Mouse (Mus musculus): ENCODE measurements around the gene Hbs1l. TPM values are rescaled to one million over a fixed set of nuclear protein-coding genes. Genes with fewer than 3 reads are reported as not detected.
A peak's percentile ranks its signal among the peaks of the same experiment; 100 is the strongest.

The Hbs1l gene
- total and polyA plus RNA-seq, 3 experiments = 103 to 115 TPM; not detected in 1

DNA sequence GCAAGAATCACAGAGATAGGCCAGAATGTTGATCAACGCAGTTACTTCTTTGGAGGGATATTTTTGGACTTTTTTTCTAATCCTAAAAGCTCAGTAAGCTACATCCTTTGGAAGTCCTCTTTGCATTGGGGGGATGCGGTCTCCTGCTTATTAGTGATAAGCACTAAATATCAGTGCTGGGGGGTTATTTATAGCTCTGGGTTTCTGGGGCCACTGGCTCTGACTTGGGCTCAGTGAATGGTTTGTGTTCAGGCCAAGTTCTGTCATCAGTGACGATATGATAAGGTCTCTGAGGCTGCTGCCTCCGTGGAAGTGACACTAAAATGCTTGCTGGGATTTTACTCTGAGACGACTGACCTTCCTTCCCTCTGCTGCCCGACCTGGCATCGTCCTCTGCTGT lies 104.3 kb downstream of the Hbs1l start (continued):
- peak in 1 of 2 experiments; percentile 46; a peak in 1 of 4 replicates for TF ChIP-seq EP300 (IDR thresholded peaks at IDR 0.05; ENCODE audit: low read depth in 1 of 2, low read length in 2 of 2)
- TF ChIP-seq POLR2AphosphoS2 (IDR thresholded peaks at IDR 0.05; ENCODE audit: low read length) = no peak
- no peak for TF ChIP-seq ELF1 (IDR thresholded peaks at IDR 0.05; ENCODE audit: low read depth, low read length)

DNA sequence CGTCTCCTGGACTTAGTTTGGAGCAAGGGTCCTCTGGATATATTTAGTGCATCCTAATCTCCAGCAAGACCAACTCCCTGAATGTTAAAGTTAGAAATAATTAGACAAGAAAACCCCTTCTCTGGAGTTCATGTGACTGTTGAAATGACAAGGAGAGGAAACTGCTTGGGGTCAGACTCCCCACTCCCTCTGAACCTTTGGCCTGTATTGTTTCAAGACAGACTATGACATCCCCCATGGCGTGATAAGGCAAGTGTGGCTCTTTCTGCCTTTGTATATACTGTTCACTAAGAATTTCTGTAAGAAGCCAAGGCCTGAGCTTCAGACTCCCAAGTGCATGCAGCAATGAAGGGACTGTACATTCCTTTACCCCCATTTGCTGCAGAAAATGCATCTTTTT lies 104.7 kb downstream of the Hbs1l start:
- Histone ChIP-seq H3K79me2 (ENCODE audit: control insufficient read depth, insufficient read depth, low read length, poor library complexity) (no peaks in the 10 kb centered on the region), H3K9ac (ENCODE audit: control insufficient read depth, low read depth, low read length, poor library complexity, severe bottlenecking) (no peak overlapping the region), H3K27me3 (ENCODE audit: control insufficient read depth in 1 of 2, insufficient read depth in 2 of 2, low read length in 2 of 2) (peaks cover 0 to 1% of the 10 kb centered on the region in 2 experiments; a peak in 2 of 4 replicates), H3K27ac (ENCODE audit: control insufficient read depth, low read depth, low read length) (no peak overlapping the region), H3K9me3 (replicated peaks; ENCODE audit: insufficient read depth, low read length) (no peaks in the 10 kb centered on the region), H3K4me1 (ENCODE audit: control insufficient read depth in 1 of 2, insufficient read depth in 2 of 2, low read length in 2 of 2) (peaks cover 0 to 19% of the 10 kb centered on the region in 2 experiments; a peak in 2 of 4 replicates), H3K36me3 (ENCODE audit: control insufficient read depth in 1 of 2, insufficient read depth in 2 of 2, low read length in 2 of 2) (peaks cover 0 to 15% of the 10 kb centered on the region in 2 experiments; a peak in 2 of 4 replicates), H3K4me3 (ENCODE audit: control insufficient read depth in 1 of 2, insufficient read depth in 1 of 2, low read depth in 2 of 2, low read length in 2 of 2) (no peak overlapping the region)
- TF ChIP-seq CTCF (IDR thresholded peaks at IDR 0.05 in 2 of 3, conservative IDR thresholded peaks at IDR 0.05 in 1 of 3; ENCODE audit: control insufficient read depth in 1 of 3, insufficient read depth in 1 of 3, low read depth in 2 of 3, low read length in 3 of 3, poor library complexity in 1 of 3, severe bottlenecking in 1 of 3) (no peak), TBP (IDR thresholded peaks at IDR 0.05; ENCODE audit: low read depth, low read length) (no peak), USF1 (IDR thresholded peaks at IDR 0.05; ENCODE audit: low read depth, low read length) (no peak), KAT2A (conservative IDR thresholded peaks at IDR 0.05; ENCODE audit: low read depth, low read length) (no peak), MEF2A (IDR thresholded peaks at IDR 0.05; ENCODE audit: extremely low read depth, insufficient replicate concordance, low read depth, low read length, poor library complexity, severe bottlenecking) (no peak), MAFK (IDR thresholded peaks at IDR 0.05; ENCODE audit: borderline replicate concordance, low read depth, low read length) (no peak), RCOR1 (IDR thresholded peaks at IDR 0.05; ENCODE audit: low read depth, low read length) (no peak), E2F4 (IDR thresholded peaks at IDR 0.05; ENCODE audit: borderline replicate concordance, low read depth, low read length) (no peak)
- DNase-seq (ENCODE audit: low read depth, low spot score) = no peak

DNA sequence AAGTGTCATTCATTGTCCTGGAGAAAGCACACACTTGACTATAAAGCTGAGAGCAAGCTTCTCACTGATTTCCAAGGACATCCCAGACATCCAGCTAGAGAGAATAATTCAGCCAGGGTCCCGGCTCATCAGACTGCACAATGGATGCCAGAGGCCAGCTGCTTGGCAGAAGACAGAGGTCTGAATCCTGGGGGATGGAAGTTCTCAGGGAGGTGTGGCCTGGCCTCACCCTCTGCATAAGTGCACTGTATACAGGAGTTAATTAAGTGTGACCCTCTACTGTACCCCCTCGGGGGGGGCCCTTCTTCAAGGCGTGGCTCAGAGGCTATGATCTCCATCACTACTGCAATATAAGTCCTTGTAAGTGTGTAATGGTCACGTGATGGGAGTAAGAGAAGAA lies 105.5 kb downstream of the Hbs1l start:
- DNase-seq (ENCODE audit: low read depth, low spot score) = no peak
- no peak for TF ChIP-seq MEF2A (IDR thresholded peaks at IDR 0.05; ENCODE audit: extremely low read depth, insufficient replicate concordance, low read depth, low read length, poor library complexity, severe bottlenecking)
- TF ChIP-seq ETS1 (IDR thresholded peaks at IDR 0.05; ENCODE audit: low read depth, low read length) = no peak
- TF ChIP-seq ZMIZ1 (IDR thresholded peaks at IDR 0.05; ENCODE audit: low read depth, low read length) = no peak
- TF ChIP-seq MAFK (IDR thresholded peaks at IDR 0.05; ENCODE audit: borderline replicate concordance, low read depth, low read length) = no peak
- no peak for TF ChIP-seq BHLHE40 (IDR thresholded peaks at IDR 0.05; ENCODE audit: borderline replicate concordance, low read depth, low read length)
- no peak for TF ChIP-seq TBP (IDR thresholded peaks at IDR 0.05; ENCODE audit: low read depth, low read length)
- TF ChIP-seq TCF12 (IDR thresholded peaks at IDR 0.05; ENCODE audit: low read depth, low read length) = no peak
- TF ChIP-seq USF2 (IDR thresholded peaks at IDR 0.05; ENCODE audit: borderline replicate concordance in 1 of 2, insufficient read depth in 1 of 2, low read depth in 1 of 2, low read length in 2 of 2) = no peak
- no peak for TF ChIP-seq POLR2AphosphoS2 (IDR thresholded peaks at IDR 0.05; ENCODE audit: low read length)
- TF ChIP-seq NELFE (IDR thresholded peaks at IDR 0.05; ENCODE audit: low read depth, low read length) = no peak
- TF ChIP-seq RCOR1 (IDR thresholded peaks at IDR 0.05; ENCODE audit: low read depth, low read length) = no peak
- no peak for TF ChIP-seq RAD21 (IDR thresholded peaks at IDR 0.05; ENCODE audit: low read depth, low read length)
- no peak for TF ChIP-seq ELF1 (IDR thresholded peaks at IDR 0.05; ENCODE audit: low read depth, low read length)
- no peak for TF ChIP-seq USF1 (IDR thresholded peaks at IDR 0.05; ENCODE audit: low read depth, low read length)
- no peak for TF ChIP-seq MAZ (IDR thresholded peaks at IDR 0.05; ENCODE audit: low read depth, low read length)
- no peak for TF ChIP-seq CTCF (IDR thresholded peaks at IDR 0.05 in 2 of 3, conservative IDR thresholded peaks at IDR 0.05 in 1 of 3; ENCODE audit: control insufficient read depth in 1 of 3, insufficient read depth in 1 of 3, low read depth in 2 of 3, low read length in 3 of 3, poor library complexity in 1 of 3, severe bottlenecking in 1 of 3)
- no peak for TF ChIP-seq NRF1 (IDR thresholded peaks at IDR 0.05; ENCODE audit: insufficient read depth, low read depth, low read length, poor library complexity, severe bottlenecking)
- TF ChIP-seq ZNF384 (IDR thresholded peaks at IDR 0.05; ENCODE audit: low read depth, low read length) = no peak
- no peak for TF ChIP-seq GABPA (IDR thresholded peaks at IDR 0.05; ENCODE audit: low read depth, low read length)
- Histone ChIP-seq H3K27me3 (ENCODE audit: control insufficient read depth in 1 of 2, insufficient read depth in 2 of 2, low read length in 2 of 2) (peaks cover 0 to 1% of the 10 kb centered on the region in 2 experiments; a peak in 2 of 4 replicates), H3K4me1 (ENCODE audit: control insufficient read depth in 1 of 2, insufficient read depth in 2 of 2, low read length in 2 of 2) (peaks cover 0 to 11% of the 10 kb centered on the region in 2 experiments; a peak in 2 of 4 replicates), H3K9ac (ENCODE audit: control insufficient read depth, low read depth, low read length, poor library complexity, severe bottlenecking) (no peak overlapping the region), H3K27ac (ENCODE audit: control insufficient read depth, low read depth, low read length) (no peak overlapping the region), H3K4me3 (ENCODE audit: control insufficient read depth in 1 of 2, insufficient read depth in 1 of 2, low read depth in 2 of 2, low read length in 2 of 2) (no peak overlapping the region), H3K36me3 (ENCODE audit: control insufficient read depth in 1 of 2, insufficient read depth in 2 of 2, low read length in 2 of 2) (peaks cover 0 to 11% of the 10 kb centered on the region in 2 experiments; a peak in 2 of 4 replicates), H3K79me2 (ENCODE audit: control insufficient read depth, insufficient read depth, low read length, poor library complexity) (no peaks in the 10 kb centered on the region), H3K9me3 (replicated peaks; ENCODE audit: insufficient read depth, low read length) (no peaks in the 10 kb centered on the region)

Measured in MEL (cell line).